Mouse (Mus musculus): ENCODE measurements around the gene Epo.

- TF ChIP-seq HCFC1 (IDR thresholded peaks at IDR 0.05; ENCODE audit: borderline replicate concordance, insufficient read depth, low read length) (no peak), ZNF384 (IDR thresholded peaks at IDR 0.05; ENCODE audit: low read depth, low read length) (no peak), MAFK (IDR thresholded peaks at IDR 0.05; ENCODE audit: insufficient read depth, low read depth, low read length) (no peak)
Measured at GRCm38 (mm10) chr5:137582702-137583101, 49.7 kb upstream of the Epo start.

Data from ES-E14 (cell line).